Mouse (Mus musculus): ENCODE measurements around the gene Metap2. TPM values are rescaled to one million over a fixed set of nuclear protein-coding genes. Genes with fewer than 3 reads are reported as not detected.
"Not testable (repeated sequence)": the region's sequence is repeated elsewhere in the genome, so short reads cannot be mapped to it uniquely, and the experiment has no call there.

The Metap2 gene
- polyA plus RNA-seq, 1 experiment from 2014 or later, result 193 TPM

DNA sequence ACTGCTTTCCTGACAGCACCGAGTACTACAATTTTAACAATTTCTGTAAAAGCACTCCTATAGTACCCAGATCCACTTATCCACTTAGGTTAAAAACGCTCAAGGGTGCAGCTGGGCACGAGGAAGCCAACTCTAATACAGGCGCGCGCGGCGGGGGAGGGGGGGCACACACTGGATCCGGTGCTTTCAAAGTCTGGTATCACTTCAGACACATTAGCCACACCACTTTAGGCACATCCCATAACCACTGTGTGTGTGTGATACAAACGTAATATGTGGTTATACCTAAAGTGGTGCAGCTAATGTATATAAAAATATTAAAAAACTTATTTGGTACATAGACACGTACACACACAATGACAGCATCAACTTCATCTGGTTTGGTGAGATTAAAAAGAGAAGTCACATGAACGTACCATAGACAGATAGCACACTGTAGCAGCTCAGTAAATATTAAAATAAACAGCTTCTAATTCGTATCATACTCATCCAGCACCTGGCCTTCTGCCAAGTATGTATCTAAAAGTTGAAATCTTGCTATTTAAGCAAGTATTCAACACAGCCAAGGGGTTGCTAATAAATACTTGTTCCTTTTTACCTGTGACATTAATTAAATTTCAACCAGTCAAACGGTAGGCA lies 10.9 kb downstream of the Metap2 start:
- no peak for ATAC-seq (ENCODE audit: low FRiP score, low read depth)
- Histone ChIP-seq H3K9me3 (no peaks in the 10 kb centered on the region), H3K4me3 (no peak overlapping the region), H3K27ac (replicated peaks) (no peak overlapping the region), H3K27me3 (no peaks in the 10 kb centered on the region), H3K4me2 (replicated peaks) (no peak overlapping the region), H3K4me1 (peaks cover 10% of the 10 kb centered on the region), H3K9ac (replicated peaks) (no peak overlapping the region), H3K36me3 (peaks cover 41% of the 10 kb centered on the region)
- 94% methylated on average over 14 of the region's 14 CpGs for WGBS

DNA sequence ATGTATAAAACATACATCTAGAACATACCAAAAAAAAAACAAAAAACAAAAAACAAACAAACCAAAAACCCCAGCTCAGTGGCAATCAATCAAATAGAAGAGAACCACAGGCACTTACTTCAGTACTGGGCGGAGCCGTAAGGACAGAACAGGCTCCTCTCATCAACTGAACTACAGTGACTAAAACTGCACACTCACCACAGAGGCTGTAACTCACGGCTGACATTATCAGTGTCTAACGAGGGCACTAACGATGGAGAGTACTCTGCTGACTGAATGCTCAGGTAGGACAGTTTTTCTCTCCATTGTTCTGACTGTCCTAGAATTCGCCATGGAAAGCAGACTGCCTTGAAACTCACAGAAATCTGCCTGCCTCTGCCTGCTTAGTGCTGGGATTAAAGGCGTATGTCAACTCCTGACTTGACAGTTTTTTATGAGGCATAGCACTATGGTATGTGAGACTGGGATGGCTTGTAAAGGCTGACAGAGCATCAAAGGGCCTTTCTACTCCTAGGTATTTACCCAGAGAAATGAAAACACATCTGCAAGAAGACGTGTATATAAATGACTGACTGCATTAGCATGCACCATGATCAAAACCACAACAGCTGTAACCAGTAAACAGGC lies 14.0 kb downstream of the Metap2 start:
- Histone ChIP-seq H3K9ac (replicated peaks) (no peak overlapping the region), H3K4me1 (peaks cover under 1% of the 10 kb centered on the region), H3K27ac (replicated peaks) (no peak overlapping the region), H3K4me2 (replicated peaks) (no peak overlapping the region), H3K36me3 (peaks cover 63% of the 10 kb centered on the region), H3K27me3 (no peaks in the 10 kb centered on the region), H3K4me3 (no peak overlapping the region), H3K9me3 (no peaks in the 10 kb centered on the region)
- no peak for ATAC-seq (ENCODE audit: low FRiP score, low read depth)
- WGBS, result 92% methylated on average over 8 of the region's 8 CpGs

DNA sequence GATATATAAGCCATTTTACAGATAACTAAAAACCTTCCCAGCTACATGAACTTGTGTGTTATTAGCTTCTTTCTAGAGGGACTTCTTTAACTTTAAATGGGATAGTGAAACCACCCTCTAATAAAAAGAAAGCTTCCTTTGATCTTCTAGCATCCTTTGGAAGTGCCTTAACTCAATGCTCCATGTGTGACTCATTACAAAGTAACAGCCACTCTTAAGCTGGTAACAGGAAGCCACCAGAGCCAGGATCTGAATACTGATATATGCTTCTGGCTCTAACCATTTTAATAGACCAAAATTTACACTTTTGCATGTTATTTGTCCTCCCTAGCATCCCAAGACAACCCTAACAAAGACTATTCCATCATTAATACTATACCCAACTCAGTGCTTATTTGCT lies 15.0 kb downstream of the Metap2 start:
- Histone ChIP-seq H3K36me3 (peaks cover 62% of the 10 kb centered on the region), H3K27me3 (no peaks in the 10 kb centered on the region), H3K9ac (replicated peaks) (no peak overlapping the region), H3K4me3 (no peak overlapping the region), H3K4me1 (no peaks in the 10 kb centered on the region), H3K27ac (replicated peaks) (no peak overlapping the region), H3K9me3 (no peaks in the 10 kb centered on the region), H3K4me2 (replicated peaks) (no peak overlapping the region)
- ATAC-seq (ENCODE audit: low FRiP score, low read depth), result no peak

DNA sequence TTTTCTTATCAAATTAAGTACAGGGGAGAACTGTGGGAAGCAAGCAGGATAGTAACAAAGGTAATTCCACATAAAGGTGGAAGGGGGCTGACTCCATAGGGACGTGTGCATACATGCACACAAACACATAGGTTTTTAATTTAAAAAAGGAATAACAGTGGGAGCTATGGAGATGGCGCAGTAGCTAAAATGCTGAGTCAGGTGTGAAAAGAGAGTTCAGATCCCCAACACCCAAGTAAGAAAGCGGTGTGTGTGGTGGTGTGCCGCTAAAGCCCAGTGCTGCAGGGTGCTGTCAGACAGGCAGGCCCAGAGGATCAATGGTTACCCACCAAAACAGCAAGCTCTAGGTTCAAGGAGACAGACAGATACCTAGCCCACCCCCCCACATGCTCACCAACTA lies 18.2 kb downstream of the Metap2 start:
- Histone ChIP-seq H3K27ac (replicated peaks) (no peak overlapping the region), H3K4me2 (replicated peaks) (no peak overlapping the region), H3K27me3 (no peaks in the 10 kb centered on the region), H3K9ac (replicated peaks) (no peak overlapping the region), H3K4me3 (no peak overlapping the region), H3K9me3 (no peaks in the 10 kb centered on the region), H3K36me3 (peaks cover 43% of the 10 kb centered on the region), H3K4me1 (no peaks in the 10 kb centered on the region)
- WGBS, result 96% methylated on average over 4 of the region's 4 CpGs
- ATAC-seq (ENCODE audit: low FRiP score, low read depth), result no peak

DNA sequence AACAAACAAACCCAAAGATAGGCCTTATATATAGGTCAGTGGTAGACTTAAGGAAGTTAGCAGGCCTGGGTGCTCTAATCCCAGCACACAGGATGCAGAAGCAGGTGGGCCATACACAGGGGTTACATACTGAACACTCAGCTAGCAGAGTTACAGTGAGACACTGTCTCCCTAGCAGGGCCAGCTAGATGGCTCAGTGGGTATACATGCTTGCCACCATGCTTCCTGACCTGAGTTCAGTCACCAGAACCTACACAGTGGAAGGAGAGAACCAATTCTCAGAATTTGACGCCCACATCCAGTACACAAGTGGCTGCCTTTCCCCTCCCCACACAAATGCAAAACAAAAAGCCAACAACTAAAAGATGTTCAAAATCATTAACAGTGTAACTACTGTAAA lies 20.1 kb downstream of the Metap2 start:
- Histone ChIP-seq H3K4me1 (no peaks in the 10 kb centered on the region), H3K4me2 (replicated peaks) (no peak overlapping the region), H3K9me3 (no peaks in the 10 kb centered on the region), H3K27ac (replicated peaks) (no peak overlapping the region), H3K4me3 (no peak overlapping the region), H3K36me3 (peaks cover 46% of the 10 kb centered on the region), H3K27me3 (no peaks in the 10 kb centered on the region), H3K9ac (replicated peaks) (no peak overlapping the region)
- no peak for ATAC-seq (ENCODE audit: low FRiP score, low read depth)
- 92% methylated on average over 1 of the region's 1 CpGs for WGBS

DNA sequence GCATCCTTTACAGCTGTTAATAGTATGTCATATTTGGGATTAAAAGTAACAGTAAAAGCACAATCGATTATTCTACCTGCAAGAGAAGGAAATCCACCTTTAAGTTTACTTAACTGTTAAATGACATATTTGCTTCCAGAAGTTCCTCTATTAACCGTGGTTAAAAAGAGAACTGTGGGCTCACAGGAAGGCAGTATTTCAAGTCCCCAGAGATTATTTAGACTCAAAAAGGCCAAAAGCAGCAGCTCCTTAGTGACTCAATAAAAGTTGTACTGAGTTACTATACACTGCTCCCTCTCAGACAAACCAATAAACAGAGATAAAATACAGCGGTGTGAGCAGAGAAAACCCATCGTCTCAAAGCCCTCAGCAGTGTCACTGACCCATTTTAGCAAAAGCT lies 28.0 kb downstream of the Metap2 start:
- Histone ChIP-seq H3K9ac (replicated peaks) (no peak overlapping the region), H3K4me3 (no peak overlapping the region), H3K9me3 (no peaks in the 10 kb centered on the region), H3K4me2 (replicated peaks) (no peak overlapping the region), H3K4me1 (no peaks in the 10 kb centered on the region), H3K36me3 (peaks cover 84% of the 10 kb centered on the region), H3K27ac (replicated peaks) (no peak overlapping the region), H3K27me3 (no peaks in the 10 kb centered on the region)
- 96% methylated on average over 4 of the region's 4 CpGs for WGBS
- ATAC-seq (ENCODE audit: low FRiP score, low read depth), result no peak

DNA sequence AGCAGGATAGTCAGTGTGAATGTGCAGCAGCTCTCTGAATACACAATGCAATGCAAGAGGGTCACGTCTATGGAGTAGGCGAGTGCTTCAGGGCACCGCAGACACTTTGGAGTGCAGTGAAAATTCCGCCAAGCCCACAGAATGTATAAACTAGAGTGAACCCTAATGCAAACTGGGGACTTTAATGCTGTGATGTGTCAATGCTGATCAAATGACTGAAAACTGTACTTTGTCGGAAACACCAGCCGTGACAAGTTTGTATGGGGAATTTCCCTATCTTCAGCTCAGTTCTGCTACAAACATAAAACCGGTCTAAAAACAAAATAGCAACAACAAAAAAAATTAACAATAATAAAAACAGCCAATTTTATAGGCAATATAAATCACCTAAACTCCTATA lies 28.5 kb downstream of the Metap2 start:
- peaks cover 83% of the 10 kb centered on the region for H3K36me3 ChIP-seq
- WGBS, result 93% methylated on average over 7 of the region's 7 CpGs
- H3K9ac ChIP-seq (replicated peaks), result no peak overlapping the region
- no peak overlapping the region for H3K4me3 ChIP-seq
- no peak overlapping the region for H3K4me2 ChIP-seq (replicated peaks)
- H3K27ac ChIP-seq (replicated peaks), result no peak overlapping the region
- ATAC-seq (ENCODE audit: low FRiP score, low read depth), result no peak
- H3K4me1 ChIP-seq, result no peaks in the 10 kb centered on the region
- H3K27me3 ChIP-seq, result no peaks in the 10 kb centered on the region
- no peaks in the 10 kb centered on the region for H3K9me3 ChIP-seq

DNA sequence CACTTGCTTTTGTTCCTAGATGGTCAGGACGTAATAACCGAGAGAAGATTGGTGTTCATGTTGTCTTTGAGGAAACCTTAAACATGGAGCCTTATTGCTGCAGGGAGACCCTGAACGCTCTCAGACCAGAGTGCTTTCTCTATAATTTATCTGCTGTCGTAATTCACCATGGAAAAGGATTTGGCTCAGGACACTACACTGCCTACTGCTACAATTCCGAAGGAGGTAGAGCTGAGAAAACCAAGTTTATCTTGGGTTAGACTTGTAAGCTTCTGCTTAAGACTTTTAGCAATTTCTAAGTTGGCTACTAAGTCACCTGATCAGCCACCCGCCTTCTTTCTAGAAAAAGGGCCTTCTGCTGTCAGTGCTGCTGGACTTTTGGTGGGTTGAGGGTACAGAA lies 40.8 kb downstream of the Metap2 start:
- Histone ChIP-seq H3K4me1 (no peaks in the 10 kb centered on the region), H3K9me3 (no peaks in the 10 kb centered on the region), H3K27ac (replicated peaks) (no peak overlapping the region), H3K9ac (replicated peaks) (no peak overlapping the region), H3K27me3 (no peaks in the 10 kb centered on the region), H3K4me3 (no peak overlapping the region), H3K36me3 (peaks cover 17% of the 10 kb centered on the region), H3K4me2 (replicated peaks) (no peak overlapping the region)
- no peak for ATAC-seq (ENCODE audit: low FRiP score, low read depth)
- 95% methylated on average over 6 of the region's 6 CpGs for WGBS

DNA sequence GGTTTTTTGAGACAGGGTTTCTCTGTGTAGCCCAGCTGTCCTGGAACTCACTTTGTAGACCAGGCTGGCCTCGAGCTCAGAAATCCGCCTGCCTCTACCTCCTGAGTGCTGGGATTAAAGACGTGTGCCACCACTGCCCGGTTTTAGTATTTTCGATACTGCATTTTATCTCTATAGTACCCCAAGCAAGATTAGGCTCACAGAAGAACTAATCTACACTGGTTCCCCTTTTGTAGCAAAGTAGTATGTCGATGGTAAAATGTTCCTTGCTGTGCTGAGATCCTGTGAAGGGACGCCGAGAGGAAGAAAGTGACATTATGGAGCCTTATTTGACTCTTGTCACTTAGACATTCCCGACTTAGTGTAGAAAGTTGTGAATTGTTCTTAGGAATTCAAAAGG lies 41.8 kb downstream of the Metap2 start:
- no peaks in the 10 kb centered on the region for H3K4me1 ChIP-seq
- H3K27ac ChIP-seq (replicated peaks), result no peak overlapping the region
- no peaks in the 10 kb centered on the region for H3K27me3 ChIP-seq
- H3K4me3 ChIP-seq, result no peak overlapping the region
- ATAC-seq (ENCODE audit: low FRiP score, low read depth), result no peak
- WGBS, result 93% methylated on average over 9 of the region's 9 CpGs
- H3K9me3 ChIP-seq, result no peaks in the 10 kb centered on the region
- H3K36me3 ChIP-seq, result peaks cover 10% of the 10 kb centered on the region
- H3K9ac ChIP-seq (replicated peaks), result no peak overlapping the region
- H3K4me2 ChIP-seq (replicated peaks), result no peak overlapping the region

DNA sequence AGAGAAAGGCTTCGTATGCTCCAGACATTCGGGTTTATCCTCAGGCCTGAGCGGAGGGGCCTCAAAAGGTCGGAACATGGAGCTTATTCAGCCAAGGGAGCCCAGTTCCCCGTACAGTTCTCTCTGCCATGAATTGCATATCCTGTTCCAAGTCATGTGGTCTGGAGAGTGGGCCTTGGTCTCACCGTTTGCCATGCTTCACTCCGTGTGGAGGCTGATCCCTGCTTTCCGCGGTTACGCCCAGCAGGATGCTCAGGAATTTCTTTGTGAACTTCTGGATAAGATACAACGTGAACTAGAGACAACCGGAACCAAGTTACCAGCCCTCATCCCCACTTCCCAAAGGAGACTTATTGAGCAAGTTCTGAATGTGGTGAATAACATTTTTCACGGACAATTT lies 50.2 kb downstream of the Metap2 start:
- Histone ChIP-seq H3K36me3 (peaks cover 35% of the 10 kb centered on the region), H3K27me3 (no peaks in the 10 kb centered on the region)
- 97% methylated on average over 13 of the region's 13 CpGs for WGBS

DNA sequence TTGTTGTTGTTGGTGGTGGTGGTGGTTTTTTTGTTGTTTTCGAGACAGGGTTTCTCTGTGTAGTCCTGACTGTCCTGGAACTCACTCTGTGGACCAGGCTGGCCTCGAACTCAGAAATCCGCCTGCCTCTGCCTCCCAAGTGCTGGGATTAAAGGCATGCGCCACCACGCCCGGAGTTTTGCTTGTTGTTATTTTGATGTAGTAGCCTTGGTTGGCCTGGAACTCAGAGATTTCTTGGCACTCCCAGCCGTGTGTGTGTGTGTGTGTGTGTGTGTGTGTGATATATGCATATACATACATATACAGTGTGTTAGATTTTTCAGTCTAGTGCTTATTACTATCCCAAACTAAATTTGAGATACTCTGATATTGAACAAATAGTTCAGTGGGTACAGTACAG lies 61.8 kb downstream of the Metap2 start:
- not testable (repeated sequence) for H3K9ac ChIP-seq (replicated peaks); H3K4me3 ChIP-seq; H3K36me3 ChIP-seq; ATAC-seq (ENCODE audit: low FRiP score, low read depth); H3K27ac ChIP-seq (replicated peaks); H3K9me3 ChIP-seq; H3K4me2 ChIP-seq (replicated peaks)
- 86% methylated on average over 7 of the region's 7 CpGs for WGBS
- H3K4me1 ChIP-seq, result peaks cover 21% of the 10 kb centered on the region
- H3K27me3 ChIP-seq, result peaks cover 32% of the 10 kb centered on the region

More for the DNA sequence above, 50.2 kb downstream of the Metap2 start:
- Histone ChIP-seq H3K9me3 (peaks cover 7% of the 10 kb centered on the region), H3K27ac (replicated peaks) (no peak overlapping the region), H3K4me3 (no peak overlapping the region), H3K4me1 (no peaks in the 10 kb centered on the region), H3K9ac (replicated peaks) (no peak overlapping the region), H3K4me2 (replicated peaks) (no peak overlapping the region)
- no peak for ATAC-seq (ENCODE audit: low FRiP score, low read depth)

DNA sequence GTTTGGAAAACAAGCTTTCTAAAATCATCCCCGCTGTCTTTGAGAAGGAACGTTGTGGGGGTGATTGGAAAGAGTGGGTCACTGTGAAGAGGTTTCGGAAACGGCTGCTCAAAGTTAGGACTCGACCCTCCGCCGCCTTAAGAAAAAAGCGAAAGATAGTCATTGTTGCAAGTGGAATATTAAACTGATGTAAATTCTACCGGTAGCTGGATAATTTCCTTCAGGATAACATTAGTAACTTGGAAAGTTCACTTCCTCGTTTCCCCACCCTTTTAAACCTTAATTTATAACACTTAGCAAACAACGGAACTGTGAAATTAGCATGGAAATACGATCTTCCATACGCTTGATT lies 62.5 kb downstream of the Metap2 start:
- no peaks in the 10 kb centered on the region for H3K9me3 ChIP-seq
- H3K27me3 ChIP-seq, result peaks cover 39% of the 10 kb centered on the region
- no peak overlapping the region for H3K27ac ChIP-seq (replicated peaks)
- peak overlapping the region; percentile 82 for H3K4me3 ChIP-seq
- H3K9ac ChIP-seq (replicated peaks), result peak overlapping the region; percentile 69
- no peak for ATAC-seq (ENCODE audit: low FRiP score, low read depth)
- peak overlapping the region; percentile 89 for H3K4me2 ChIP-seq (replicated peaks)
- no peaks in the 10 kb centered on the region for H3K36me3 ChIP-seq
- H3K4me1 ChIP-seq, result peaks cover 21% of the 10 kb centered on the region
- WGBS, result 4% methylated on average over 13 of the region's 13 CpGs

All from midbrain, embryonic 12.5 days (tissue).